Mouse (Mus musculus): ENCODE measurements around the gene Cdc73.
"Not testable (repeated sequence)": the region's sequence is repeated elsewhere in the genome, so short reads cannot be mapped to it uniquely, and the experiment has no call there.

Gene Cdc73

DNA sequence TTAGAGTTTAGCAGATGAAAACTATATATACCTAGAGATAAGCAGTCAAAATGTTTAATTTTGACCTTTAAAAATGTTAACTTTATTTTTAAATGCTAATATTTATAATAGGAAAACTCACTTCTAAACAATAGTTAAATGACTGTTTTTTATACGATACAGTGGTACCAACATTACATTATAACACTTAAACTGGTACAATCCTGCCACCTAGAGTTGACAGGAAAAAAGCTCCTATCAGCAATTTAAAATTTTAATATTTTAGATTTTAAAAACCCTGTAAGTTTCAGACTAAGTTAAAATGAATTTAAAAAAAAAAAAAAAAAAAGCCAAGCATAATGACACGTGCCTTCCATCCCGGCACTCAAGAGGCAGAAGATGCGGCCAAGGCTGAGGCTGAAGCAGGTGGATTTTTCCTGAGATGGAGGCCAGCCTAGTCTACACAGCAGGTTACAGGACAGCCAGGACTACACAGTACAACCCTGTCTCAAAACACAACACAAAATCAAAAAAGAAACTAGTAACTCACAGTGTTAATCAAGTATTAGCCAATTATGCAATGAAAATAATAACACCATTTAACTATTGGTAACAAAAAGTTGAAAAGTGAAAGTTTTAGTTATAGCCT is 26.8 kb downstream of the Cdc73 start:
- DNase-seq (ENCODE audit: low spot score) = no peak

DNA sequence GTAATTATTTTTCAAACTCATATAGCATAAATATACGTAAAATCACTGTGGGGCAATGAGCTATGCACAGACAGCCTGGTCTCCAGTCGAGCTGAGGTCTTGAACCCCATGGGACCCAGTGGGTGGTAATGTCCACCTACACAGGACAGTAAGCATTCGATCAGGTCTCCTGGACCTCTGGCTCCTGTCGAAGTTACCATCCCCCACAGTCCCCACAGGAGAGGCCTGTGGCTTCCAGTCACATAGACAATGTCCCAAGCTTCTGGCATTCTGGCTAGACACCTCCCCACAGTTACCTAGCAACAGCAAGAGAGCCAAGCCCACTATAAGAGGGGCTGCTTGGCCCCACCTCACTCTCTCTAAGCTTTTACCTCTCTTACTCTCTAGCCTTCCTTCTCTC is 37.9 kb downstream of the Cdc73 start:
- DNase-seq (ENCODE audit: low spot score) = not testable (repeated sequence)

DNA sequence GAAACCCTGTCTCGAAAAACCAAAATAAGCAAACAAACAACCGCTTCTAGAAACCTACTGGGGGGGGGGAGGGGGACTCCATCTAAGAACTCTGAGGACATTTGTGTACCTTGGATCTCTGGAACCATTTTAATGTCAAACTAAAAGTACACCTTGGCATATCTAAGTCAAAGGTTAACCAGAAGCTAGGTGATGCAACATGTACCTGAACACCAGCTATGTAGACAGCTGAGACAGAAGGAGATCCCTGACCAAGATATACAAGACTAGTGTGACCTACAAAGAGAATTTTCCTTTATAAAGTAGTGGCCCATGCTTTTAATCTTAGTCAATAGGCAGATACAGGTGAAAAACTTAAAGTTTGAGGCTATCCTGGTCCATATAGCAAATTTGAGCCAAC is 39.5 kb downstream of the Cdc73 start:
- no peak for DNase-seq (ENCODE audit: low spot score)

DNA sequence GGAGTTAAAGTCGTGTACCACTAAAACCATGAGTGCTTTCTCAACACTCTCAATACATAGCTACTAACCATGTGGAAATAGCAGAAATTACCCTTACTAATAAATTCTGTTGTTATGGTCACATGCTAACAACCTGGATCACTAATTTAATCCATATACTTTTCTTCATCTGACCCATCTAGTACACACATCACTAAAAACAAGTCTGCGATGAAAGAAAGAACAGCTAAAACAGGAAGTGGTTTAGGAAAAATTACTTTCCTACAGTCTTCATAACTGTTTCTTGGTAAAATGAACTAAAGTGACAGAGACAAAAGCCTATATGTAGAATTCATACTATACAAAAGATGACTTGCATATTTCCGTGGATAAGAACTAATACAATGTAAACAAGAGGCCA is 49.0 kb downstream of the Cdc73 start:
- no peak for DNase-seq (ENCODE audit: low spot score)

DNA sequence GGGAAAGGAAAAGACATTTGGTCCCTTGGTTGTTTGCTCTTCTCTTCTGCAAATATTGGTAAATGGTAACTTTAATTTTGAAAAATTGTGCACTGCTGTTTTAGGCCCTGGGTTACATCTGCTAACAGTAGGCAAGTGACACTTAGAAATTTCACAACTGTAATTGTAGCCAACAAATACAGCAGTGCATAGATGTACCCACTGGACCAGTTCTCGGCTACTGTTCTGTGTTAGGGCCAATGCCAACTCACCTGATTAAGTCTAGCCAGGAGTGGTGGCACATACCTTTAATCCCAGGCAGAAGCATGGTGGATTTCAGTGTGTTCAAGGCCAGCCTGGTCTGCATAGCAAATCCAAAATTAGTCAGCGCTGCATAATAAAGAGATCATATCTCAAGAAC is 52.4 kb downstream of the Cdc73 start:
- DNase-seq (ENCODE audit: low spot score) = no peak

DNA sequence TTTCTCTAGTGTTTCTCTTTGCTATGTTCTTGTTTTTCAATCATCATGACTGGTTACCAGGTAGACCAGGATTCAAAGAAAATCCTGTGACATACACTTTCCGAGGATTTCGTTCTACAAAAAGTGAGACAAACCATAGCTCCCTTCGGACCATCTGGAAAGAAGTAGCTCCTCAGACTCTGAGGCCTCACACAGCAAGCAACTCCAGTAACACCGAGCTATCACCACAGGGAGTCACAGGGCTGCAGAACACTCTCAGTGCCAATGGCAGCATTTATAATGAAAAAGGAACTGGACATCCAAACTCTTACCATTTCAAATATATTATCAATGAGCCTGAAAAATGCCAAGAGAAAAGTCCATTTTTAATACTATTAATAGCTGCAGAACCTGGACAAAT is 56.5 kb downstream of the Cdc73 start:
- DNase-seq (ENCODE audit: low spot score) = no peak

DNA sequence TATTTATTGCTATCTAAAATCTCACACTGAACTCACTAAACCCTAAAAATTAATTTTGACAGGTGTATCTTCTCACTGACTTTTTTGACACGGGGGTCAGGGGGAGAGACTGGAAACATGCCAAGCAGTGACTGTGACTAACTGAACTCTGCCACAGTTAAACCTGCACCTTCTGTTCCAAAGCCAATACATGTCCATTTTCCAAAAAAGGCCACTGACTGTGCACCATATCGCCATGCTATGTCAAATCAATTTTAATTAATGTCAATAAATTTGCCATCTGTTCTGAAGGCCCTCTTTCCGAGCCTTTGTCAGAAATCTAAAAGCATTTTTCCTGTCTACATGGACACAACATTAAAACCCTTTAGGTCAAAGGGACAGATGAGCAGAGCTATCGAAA is 57.3 kb downstream of the Cdc73 start:
- DNase-seq (ENCODE audit: low spot score) = no peak

DNA sequence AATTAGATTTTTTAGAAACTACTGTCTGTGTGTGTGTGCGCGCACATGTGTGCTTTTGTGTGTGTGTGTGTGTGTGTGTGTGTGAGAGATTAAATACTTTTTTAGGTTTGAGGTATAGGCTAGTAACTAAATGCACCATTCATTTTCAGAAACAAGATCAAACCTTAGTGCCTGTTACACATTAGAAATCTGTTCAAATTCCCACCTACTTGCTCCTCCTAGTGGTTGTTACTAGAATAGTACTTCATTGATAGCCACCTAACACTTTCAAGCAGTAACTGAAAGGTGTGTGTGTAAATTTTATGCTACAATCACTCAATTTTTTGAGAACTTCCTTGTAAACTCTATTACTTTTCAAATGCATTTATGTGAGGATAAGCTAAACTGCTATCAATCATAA is 58.5 kb downstream of the Cdc73 start:
- DNase-seq (ENCODE audit: low spot score) = no peak

DNA sequence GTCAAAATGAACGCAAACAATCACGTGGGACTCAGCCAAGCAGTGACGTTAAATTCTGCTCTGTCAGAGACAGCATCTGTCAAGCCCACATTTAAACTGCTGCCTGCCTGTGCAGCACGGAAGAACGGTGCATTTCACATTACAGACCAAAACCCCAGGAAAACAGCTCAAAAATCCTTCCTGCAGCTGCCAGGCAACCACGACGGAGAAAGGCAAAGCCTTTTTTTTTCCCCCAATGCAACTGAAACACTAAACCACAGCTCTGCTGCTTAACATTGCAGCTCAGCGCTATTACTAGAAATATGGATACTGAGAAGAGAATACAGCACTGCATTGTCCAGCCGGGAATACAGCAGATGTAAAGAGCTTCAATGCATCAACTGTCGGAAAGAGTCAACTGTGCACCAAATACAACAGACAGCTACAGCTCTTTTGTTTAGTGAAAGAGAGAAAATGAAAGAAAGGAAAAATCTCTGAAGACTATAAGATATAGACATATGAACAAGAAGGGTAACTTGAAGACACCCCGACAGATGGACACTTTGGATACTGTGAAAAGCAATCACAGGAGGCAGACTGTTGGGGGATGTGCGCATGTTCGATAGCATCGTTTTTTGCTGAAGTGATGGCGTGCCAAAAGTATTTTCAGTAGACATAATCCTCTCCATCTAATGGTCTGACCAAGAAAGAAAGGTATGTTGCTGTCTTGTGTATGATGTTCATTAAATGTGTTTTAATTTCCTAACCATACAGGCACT is 61.9 kb downstream of the Cdc73 start, which contains the start of gene B3galt2:
Gene B3galt2 (plus strand): TSS at position 15 of the 758 bp plus-strand sequence.
- DNase-seq (ENCODE audit: low spot score) = no peak

DNA sequence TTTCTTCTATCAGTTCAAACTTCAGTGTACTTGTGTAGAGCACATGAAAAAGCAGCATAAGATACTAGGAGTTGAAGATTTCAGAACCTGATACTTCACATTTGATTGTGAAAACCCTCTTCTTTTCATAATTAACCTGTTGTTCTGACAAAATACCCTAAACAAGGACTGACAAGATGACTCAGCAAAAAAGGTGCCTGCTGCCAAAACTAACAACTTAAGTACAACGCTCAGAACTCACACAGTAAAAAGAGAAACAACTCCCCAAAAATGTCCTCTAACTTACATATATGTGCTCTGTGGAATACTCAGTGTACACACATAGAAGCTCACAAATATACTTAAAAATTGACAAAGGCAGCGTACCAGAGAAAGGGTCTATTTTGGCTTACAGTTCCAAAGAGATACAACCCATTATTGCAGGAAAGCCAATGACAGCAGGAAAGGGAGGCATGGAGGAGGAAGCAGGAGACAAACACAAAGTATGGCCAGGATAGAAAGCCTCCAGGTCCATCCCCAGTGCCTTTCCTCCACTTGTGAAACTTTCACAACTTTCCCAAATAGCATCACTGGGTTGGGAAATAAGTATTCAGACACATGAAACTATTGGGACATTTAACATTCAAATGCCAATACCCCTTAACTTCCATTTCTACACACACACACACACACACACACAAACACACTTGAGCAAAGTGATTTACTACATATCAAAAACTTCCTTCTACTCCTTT is 69.7 kb downstream of the Cdc73 start:
- no peak for DNase-seq (ENCODE audit: low spot score)

DNA sequence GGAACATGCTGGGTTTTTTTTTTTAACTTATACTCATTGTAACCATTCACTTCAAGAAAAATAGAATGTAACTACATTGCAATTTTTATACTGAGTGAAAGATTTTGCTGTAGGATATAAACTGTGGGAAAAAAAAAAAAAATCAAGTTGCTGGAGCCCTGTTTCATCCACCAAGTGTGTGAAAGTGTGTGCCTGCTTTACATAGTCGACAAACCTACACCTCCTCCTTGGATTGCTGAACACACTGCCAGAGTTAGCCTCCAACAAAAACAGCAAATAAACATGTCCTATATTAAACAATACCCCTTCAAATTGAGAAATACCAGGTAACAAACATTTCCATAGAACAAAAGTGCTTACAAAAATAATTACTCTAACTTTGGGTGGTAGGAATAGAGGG is 70.3 kb downstream of the Cdc73 start:
- no peak for DNase-seq (ENCODE audit: low spot score)

DNA sequence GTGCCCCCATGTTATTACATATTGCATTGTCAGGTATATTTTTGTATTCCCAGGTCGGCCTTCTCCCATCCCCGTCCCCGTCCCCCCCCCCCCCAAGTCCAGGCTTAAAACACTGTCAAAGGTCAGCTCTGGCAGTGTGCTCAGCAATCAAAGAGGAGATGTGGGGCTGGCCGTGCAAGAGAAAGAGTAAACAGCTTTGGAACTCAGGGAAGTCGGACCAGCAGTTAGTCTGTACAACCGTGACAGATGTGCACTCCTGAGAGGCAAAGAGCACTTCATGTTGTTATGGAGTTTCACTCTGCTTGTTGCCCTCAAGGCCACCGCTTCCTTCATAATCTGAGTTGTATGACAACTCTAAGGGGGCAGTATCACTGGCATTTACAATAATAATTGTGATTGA is 71.4 kb downstream of the Cdc73 start:
- no peak for DNase-seq (ENCODE audit: low spot score)

DNA sequence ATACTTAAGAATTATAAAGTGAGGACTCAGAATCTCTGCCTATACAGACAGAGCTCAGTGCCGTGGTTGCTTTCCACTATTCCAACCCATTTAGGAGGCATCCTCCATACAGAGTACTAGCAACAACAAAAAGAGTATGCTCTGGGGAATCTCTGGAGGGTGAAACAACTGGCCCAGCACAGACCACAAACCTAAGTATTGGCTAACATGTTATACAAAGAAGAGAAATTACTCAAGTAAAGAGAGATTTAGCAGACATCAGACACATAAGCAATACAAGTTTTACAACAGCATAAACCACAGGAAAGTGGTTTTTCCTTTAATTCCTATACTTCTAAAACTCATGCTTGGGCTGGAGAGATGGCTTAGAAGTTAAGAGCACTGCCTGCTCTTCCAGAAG is 80.1 kb downstream of the Cdc73 start:
- no peak for DNase-seq (ENCODE audit: low spot score)

DNA sequence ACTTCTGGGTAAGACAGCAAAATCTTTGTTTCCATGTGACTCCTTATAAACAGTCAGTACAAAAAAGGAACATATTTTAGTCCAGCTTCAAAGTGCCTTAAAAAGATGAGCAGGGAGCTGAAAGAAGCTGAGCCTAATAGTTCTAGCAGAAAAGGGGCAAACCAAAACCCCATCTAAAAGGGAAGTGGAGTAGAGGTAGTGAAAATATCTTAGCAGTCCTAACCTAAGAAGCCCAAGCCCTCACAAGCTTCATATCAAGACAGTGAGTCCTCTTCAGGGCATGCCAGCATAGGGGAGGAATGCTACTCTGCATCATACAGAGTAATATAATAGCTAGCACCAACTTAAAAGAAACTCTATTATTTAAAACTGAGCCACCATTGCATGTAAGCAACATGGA is 80.8 kb downstream of the Cdc73 start:
- no peak for DNase-seq (ENCODE audit: low spot score)

DNA sequence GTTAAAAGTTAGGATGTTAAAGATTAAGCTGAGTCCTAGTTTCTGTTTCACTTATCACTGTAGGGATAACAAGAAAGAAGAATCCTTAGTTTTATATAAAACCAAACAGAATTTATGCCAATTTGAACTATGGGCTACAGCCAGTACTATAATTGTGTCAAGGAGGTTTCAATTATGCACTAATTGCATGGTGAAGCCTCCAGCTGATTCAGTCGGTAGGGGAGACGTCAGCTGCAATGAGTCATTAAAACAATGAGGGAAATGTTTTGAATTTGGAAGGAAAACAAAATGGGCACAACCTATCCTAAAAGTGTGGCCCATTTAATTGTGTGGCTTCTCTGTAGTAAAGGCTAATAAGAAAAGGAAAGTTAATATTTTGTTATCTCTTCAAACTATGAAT is 82.9 kb downstream of the Cdc73 start:
- no peak for DNase-seq (ENCODE audit: low spot score)

DNA sequence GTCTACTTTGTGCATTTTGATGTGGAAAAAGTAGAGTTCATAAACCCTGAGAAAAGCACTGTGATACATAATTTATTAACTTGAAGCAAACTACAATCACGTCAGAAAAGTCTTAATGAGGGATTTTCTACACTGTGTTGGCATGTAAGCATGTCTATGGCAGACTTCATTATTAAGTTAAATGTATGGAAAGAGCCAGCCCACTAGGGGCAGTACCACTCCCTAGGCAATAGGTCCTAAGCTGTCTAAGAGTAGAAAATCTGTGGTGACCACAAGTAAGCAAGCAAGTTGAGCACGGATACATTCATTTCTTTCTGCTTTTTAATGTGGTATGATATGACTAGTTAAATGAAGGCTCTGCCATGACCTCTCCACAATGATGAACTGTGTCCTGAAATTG is 89.8 kb downstream of the Cdc73 start:
- no peak for DNase-seq (ENCODE audit: low spot score)

DNA sequence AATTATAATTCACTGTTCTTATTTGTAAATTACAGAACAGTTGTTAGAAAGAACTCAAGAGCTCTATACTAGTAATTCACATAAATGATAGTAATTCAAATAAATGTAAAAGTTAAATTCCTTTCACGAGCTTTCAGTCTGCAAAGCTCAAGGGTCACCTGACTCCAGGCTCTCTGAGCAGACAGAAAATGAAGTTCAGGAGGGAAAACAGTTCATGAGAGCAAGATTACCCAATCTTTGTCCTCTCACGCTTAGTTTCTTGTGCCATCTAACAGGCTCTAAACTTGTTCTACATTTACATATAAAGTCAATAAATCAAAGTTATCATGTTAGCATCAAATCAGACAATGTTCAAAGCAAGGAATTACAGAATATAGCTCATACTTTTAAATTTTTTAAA is 93.8 kb downstream of the Cdc73 start:
- DNase-seq (ENCODE audit: low spot score) = no peak

DNA sequence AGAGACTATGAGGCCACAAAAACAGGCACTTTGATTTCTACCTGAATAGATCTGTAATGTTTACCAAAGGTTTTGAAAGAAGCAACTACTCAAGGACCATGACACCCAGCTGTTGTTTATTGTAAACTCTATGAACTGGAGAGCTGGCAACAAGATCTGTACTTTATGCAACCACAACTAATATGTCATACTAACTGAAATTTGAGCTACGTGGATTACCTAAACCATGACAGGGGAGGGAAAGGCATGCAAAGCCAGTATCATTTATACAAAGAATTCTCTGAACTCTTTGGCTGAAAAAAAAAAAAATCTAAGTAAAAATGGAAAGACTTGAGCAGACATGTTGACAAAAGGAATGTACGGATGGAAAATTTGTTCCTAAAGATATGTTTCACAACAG is 105.8 kb downstream of the Cdc73 start:
- no peak for DNase-seq (ENCODE audit: low spot score)

DNA sequence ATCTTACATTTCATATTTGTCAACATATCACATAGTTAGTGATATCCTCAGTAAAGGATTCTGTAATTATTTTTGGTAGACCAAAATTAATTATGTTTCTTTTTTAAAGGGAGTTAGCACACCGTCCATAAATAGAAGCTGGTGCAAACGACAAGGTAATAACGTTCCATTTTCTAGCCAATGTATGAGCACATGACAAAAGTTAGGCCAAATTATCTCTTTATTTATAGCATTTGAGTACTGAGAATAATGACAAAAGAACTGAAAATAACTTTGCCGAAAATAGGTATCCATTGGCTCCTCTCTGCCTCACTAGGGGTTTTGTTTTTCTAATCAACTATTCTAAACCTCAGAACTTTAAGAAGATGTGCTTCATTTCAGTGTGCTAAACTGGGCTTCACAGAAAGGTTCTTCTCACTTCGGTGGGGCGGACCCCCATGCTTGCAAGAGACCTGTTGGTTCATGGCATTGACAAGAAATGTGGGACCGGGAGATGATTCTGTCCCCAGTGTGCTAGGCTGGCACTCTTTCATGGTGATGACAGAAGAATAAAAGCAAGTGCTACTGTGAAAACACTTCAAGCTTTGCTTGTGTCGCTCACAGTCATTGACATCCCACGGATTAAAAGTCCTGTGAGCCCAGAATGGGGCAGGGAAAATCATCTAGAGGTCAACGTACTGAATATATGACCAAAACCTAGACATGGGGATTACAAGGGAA is 125.7 kb downstream of the Cdc73 start:
- DNase-seq (ENCODE audit: low spot score) = no peak

DNA sequence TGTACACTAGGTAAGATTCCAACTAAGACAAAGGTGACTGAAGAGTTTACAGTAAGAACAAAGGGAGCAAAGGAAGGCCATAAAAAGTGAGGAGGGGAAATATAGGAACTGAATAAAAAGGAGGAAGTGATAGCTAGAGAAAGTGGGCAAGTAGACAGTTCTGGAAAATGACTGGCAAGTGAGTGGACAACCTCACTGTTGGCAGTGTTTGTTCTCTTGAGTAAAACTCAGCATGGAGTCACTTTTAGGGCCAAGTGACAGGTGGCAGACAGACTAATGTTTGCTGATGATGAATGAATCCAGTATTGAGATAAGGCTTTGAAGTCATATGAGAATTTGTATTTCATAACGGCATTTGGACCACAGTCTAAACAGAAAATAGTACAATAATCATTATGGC is 144.5 kb downstream of the Cdc73 start:
- no peak for DNase-seq (ENCODE audit: low spot score)

DNA sequence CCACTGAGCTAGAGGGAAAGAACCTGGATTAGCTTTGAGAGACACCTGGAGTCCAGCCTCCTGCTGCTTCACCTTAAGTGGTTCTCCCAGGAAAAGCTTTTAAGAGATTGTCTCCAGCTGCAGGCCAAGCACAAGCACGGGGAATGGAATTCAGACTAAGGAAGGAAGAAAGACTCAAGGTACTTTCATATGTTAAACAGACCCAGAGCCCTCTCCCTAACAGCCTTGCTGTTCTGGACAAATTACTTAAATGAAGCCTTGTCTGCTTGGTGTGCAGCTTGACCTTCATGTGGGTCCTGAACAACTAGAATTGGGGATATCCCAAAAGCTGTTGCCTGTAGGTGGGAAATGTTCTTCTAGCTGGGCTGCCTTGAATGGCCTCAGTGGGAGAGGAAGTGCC is 147.2 kb downstream of the Cdc73 start:
- DNase-seq (ENCODE audit: low spot score) = no peak

DNA sequence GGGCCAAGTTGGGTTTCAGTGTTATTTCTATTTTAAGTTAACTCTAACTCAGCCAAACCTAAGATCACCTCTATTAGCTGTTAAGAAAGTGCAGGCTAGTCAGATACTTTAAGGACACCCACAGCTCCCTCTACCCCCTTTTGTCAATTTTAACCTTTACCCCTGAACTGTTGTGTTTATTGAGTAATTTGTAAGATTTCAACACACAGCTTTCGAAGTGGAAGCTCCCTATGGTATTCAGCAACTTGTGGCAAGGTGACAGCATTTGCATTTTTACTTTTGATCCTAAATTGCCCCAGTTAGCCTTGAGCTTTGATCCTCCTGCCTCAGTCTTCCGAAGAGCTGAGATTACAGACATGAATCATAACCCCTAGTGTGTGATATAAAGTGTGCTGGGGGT is 148.1 kb downstream of the Cdc73 start:
- DNase-seq (ENCODE audit: low spot score) = no peak
